8 mouse cellular contexts compared by ENCODE assay signal in genomic region chr11:60185396-60186231, GRCm38 (mm10). TPM values are rescaled to one million over a fixed set of nuclear protein-coding genes. Genes with fewer than 3 reads are reported as not detected.
DNase-seq lines count a peak whose midpoint lies in the region; ATAC-seq and TF ChIP-seq lines count a peak whose summit lies in the region.

No protein-coding gene starts in this region.

- no peak overlapping the region for H3K4me2 ChIP-seq in CH12.LX (ENCODE audit: insufficient read depth, low read depth, poor library complexity, severe bottlenecking)
- no peak overlapping the region for H3K4me2 ChIP-seq in forebrain, embryonic 11.5 days (ENCODE audit: low read depth, low read length, severe bottlenecking)
- no peak overlapping the region for H3K4me2 ChIP-seq in midbrain, embryonic 14.5 days (ENCODE audit: low read length)

- in situ Hi-C loops in CH12.LX (cut with MboI; ENCODE audit: low pct_ligation_motif_present, low pct_unique_long_range_greater_than_20kb, low sequenced_read_pairs): loop anchor here (5.0 kb wide), 1 partner anchor 78 kb away; the partner anchor contains the start of gene Rai1

- WGBS in forebrain, embryonic 11.5 days: 89% methylated on average over 20 of the region's 20 CpGs
- 80% methylated on average over 20 of the region's 20 CpGs for WGBS in midbrain, embryonic 14.5 days

- H3K36me3 ChIP-seq in CH12.LX (replicated peaks in 1 of 2; ENCODE audit: control insufficient read depth in 1 of 2, insufficient read depth in 1 of 2, low read length in 1 of 2): peaks cover 33 to 46% of the 10 kb centered on the region in 2 experiments
- H3K36me3 ChIP-seq in forebrain, embryonic 11.5 days (ENCODE audit: control insufficient read depth, insufficient read depth, low read length): peaks cover 25% of the 10 kb centered on the region
- peaks cover 55% of the 10 kb centered on the region for H3K36me3 ChIP-seq in midbrain, embryonic 14.5 days (ENCODE audit: control insufficient read depth, insufficient read depth, low read length)

- H3K27me3 ChIP-seq in CH12.LX (replicated peaks): no peaks in the 10 kb centered on the region
- no peaks in the 10 kb centered on the region for H3K27me3 ChIP-seq in forebrain, embryonic 11.5 days (ENCODE audit: control insufficient read depth, insufficient read depth, low read length)
- no peaks in the 10 kb centered on the region for H3K27me3 ChIP-seq in midbrain, embryonic 14.5 days (ENCODE audit: control insufficient read depth, insufficient read depth, low read length)

- H3K9ac ChIP-seq in CH12.LX (ENCODE audit: insufficient read depth, low read depth): no peak overlapping the region
- H3K9ac ChIP-seq in forebrain, embryonic 11.5 days (ENCODE audit: low read length): no peak overlapping the region
- peak overlapping the region; percentile 56; the same call in 1 of the 2 replicates for H3K9ac ChIP-seq in midbrain, embryonic 14.5 days (replicated peaks; ENCODE audit: low read length)

- no peak for TF ChIP-seq CTCF in CH12.LX (conservative IDR thresholded peaks at IDR 0.05 in 1 of 2, IDR thresholded peaks at IDR 0.05 in 1 of 2; ENCODE audit: low read depth in 2 of 2, low read length in 2 of 2)

- no peak for TF ChIP-seq RAD21 in CH12.LX (IDR thresholded peaks at IDR 0.05; ENCODE audit: low read depth, low read length)

- no peaks in the 10 kb centered on the region for H3K79me2 ChIP-seq in CH12.LX (replicated peaks; ENCODE audit: control insufficient read depth, extremely low read depth, insufficient read depth, poor library complexity, severe bottlenecking)

- dilution Hi-C loops in CH12.LX (cut with MboI; ENCODE audit: extremely low pct_ligation_motif_present, extremely low pct_unique_long_range_greater_than_20kb, low sequenced_read_pairs): no loop called here

- H3K27ac ChIP-seq in CH12.LX (ENCODE audit: insufficient read depth, low read depth): no peak overlapping the region
- H3K27ac ChIP-seq in forebrain, embryonic 11.5 days (ENCODE audit: low read depth, low read length): peak overlapping the region; percentile 65; the same call in 1 of the 2 replicates
- peak overlapping the region; percentile 85 for H3K27ac ChIP-seq in midbrain, embryonic 14.5 days (replicated peaks; ENCODE audit: low read depth, low read length)

- no peak for TF ChIP-seq EP300 in CH12.LX (IDR thresholded peaks at IDR 0.05; ENCODE audit: low read length)

- ATAC-seq in forebrain, embryonic 11.5 days (replicated peaks; ENCODE audit: low FRiP score): no peak
- ATAC-seq in midbrain, embryonic 14.5 days (ENCODE audit: low FRiP score, low TSS enrichment): 0 out of 2 replicates have a peak, but pooled peaks have one; percentile 15
- no peak for ATAC-seq in erythroblast, adult 5-6 weeks (replicated peaks; ENCODE audit: low FRiP score, poor library complexity, severe bottlenecking)

- intact Hi-C loops in left cerebral cortex, postnatal 4 days (cut with DNase I): no loop called here

- H3K4me3 ChIP-seq in CH12.LX (replicated peaks in 1 of 3; ENCODE audit: low read depth in 2 of 3, low read length in 2 of 3, poor library complexity in 1 of 3): no peak overlapping the region
- H3K4me3 ChIP-seq in forebrain, embryonic 11.5 days (ENCODE audit: low read depth, low read length): no peak overlapping the region
- H3K4me3 ChIP-seq in midbrain, embryonic 14.5 days (replicated peaks; ENCODE audit: low read depth, low read length): no peak overlapping the region

- H3K4me1 ChIP-seq in CH12.LX (ENCODE audit: control insufficient read depth in 1 of 2, insufficient read depth in 2 of 2): peaks cover 42 to 75% of the 10 kb centered on the region in 2 experiments
- H3K4me1 ChIP-seq in forebrain, embryonic 11.5 days (replicated peaks; ENCODE audit: control insufficient read depth, insufficient read depth, low read length): peaks cover 19% of the 10 kb centered on the region
- H3K4me1 ChIP-seq in midbrain, embryonic 14.5 days (ENCODE audit: control insufficient read depth, insufficient read depth, low read length): peaks cover 51% of the 10 kb centered on the region

- peak; percentile 60 to 69 for DNase-seq in cerebellum, adult 18-20 months
- no peak for DNase-seq in cerebellum, adult 11 months
- peak; percentile 83 for DNase-seq in CH12.LX (ENCODE audit: extremely low read depth)
- DNase-seq in forebrain, embryonic 11.5 days (ENCODE audit: low spot score): peak; percentile 57
- DNase-seq in left cerebral cortex, postnatal 4 days: peak; percentile 95
- no peak for DNase-seq in midbrain, embryonic 14.5 days
- DNase-seq in embryo, embryonic 9.5 days (ENCODE audit: extremely low spot score): no peak

- no peaks in the 10 kb centered on the region for H3K9me3 ChIP-seq in CH12.LX (replicated peaks; ENCODE audit: low read length)
- H3K9me3 ChIP-seq in forebrain, embryonic 11.5 days (ENCODE audit: control insufficient read depth, low read length): no peaks in the 10 kb centered on the region
- H3K9me3 ChIP-seq in midbrain, embryonic 14.5 days (ENCODE audit: control insufficient read depth, low read length): no peaks in the 10 kb centered on the region

- TF ChIP-seq POLR2A in CH12.LX (IDR thresholded peaks at IDR 0.05; ENCODE audit: low read depth, low read length): no peak

TF ChIP-seq in CH12.LX, 34 proteins besides CTCF, POLR2A, EP300 and RAD21:
- no peak for TF ChIP-seq NELFE (IDR thresholded peaks at IDR 0.05; ENCODE audit: low read depth, low read length)
- no peak for TF ChIP-seq MAFK (IDR thresholded peaks at IDR 0.05; ENCODE audit: insufficient replicate concordance, low read length)
- no peak for TF ChIP-seq E2F4 (IDR thresholded peaks at IDR 0.05; ENCODE audit: insufficient replicate concordance, low read depth, low read length)
- no peak for TF ChIP-seq ELF1 (IDR thresholded peaks at IDR 0.05; ENCODE audit: low read depth, low read length)
- TF ChIP-seq TBP (conservative IDR thresholded peaks at IDR 0.05; ENCODE audit: low read depth, low read length): no peak
- no peak for TF ChIP-seq IRF4 (IDR thresholded peaks at IDR 0.05; ENCODE audit: low read depth, low read length)
- no peak for TF ChIP-seq POLR2AphosphoS2 (IDR thresholded peaks at IDR 0.05; ENCODE audit: low read depth, low read length)
- TF ChIP-seq ETS1 (conservative IDR thresholded peaks at IDR 0.05; ENCODE audit: low read depth, low read length): no peak
- TF ChIP-seq ZNF384 (IDR thresholded peaks at IDR 0.05; ENCODE audit: low read depth, low read length): no peak
- no peak for TF ChIP-seq UBTF (IDR thresholded peaks at IDR 0.05; ENCODE audit: low read depth, low read length)
- no peak for TF ChIP-seq JUND (conservative IDR thresholded peaks at IDR 0.05; ENCODE audit: low read depth, low read length)
- TF ChIP-seq SIN3A (IDR thresholded peaks at IDR 0.05; ENCODE audit: low read length): no peak
- no peak for TF ChIP-seq TCF12 (IDR thresholded peaks at IDR 0.05; ENCODE audit: low read depth, low read length)
TF ChIP-seq in CH12.LX: peak in this region for 0.

RNA-seq across cellular contexts. Expression of gene Srebf1, which starts 36.8 kb away (rescaled TPM):
- total RNA-seq in CH12.LX (2012; rRNA removed) (126 and 129 TPM in 2 replicates), CH12.LX (2014; rRNA removed) (68.7 and 69.8 TPM in 2 replicates)
- 120 and 142 TPM in 2 replicates for polyA plus RNA-seq in CH12.LX (2012; ENCODE audit: insufficient read length, low read depth)
- polyA plus RNA-seq in forebrain, embryonic 11.5 days (2014; fragmentation: Nextera tagmentation; extraction: Ambion mirVana): 63.9 and 68.7 TPM in 2 replicates
- total RNA-seq in left cerebral cortex, postnatal 4 days (2021): 10 to 100 TPM; 60.3 to 67.5 TPM
- 34.5 and 35.2 TPM in 2 replicates for polyA plus RNA-seq in midbrain, embryonic 14.5 days (2014; fragmentation: Nextera tagmentation; extraction: Ambion mirVana)
- 1.3 and 13.0 TPM in 2 replicates for total RNA-seq in erythroblast, adult 5-6 weeks (2015; ENCODE audit: low replicate concordance)
- 4.6 and 12.2 TPM in 2 replicates for total RNA-seq in erythroblast, adult 5-6 weeks (2017; ENCODE audit: low replicate concordance)

Comparison
In these comparisons a context has a peak if more than half of its experiments do, and no peak if none do; other contexts are left out.
1. DNase-seq: peak in cerebellum, adult 18-20 months (2 of 2), CH12.LX (single experiment), forebrain, embryonic 11.5 days (single experiment) and left cerebral cortex, postnatal 4 days (single experiment); none in cerebellum, adult 11 months (single experiment), midbrain, embryonic 14.5 days (single experiment) and embryo, embryonic 9.5 days (single experiment).
2. RNA of gene Srebf1, which starts 36.8 kb away (total RNA-seq): 68.7 to 129 TPM in CH12.LX and 60.3 to 67.5 TPM in left cerebral cortex, postnatal 4 days; 1.3 to 13.0 TPM in erythroblast, adult 5-6 weeks; every median in the first group is over 4 times any median in the second.